Mouse (Mus musculus): Measurements from ENCODE around the gene Lrriq4.

Lrriq4 gene

DNA sequence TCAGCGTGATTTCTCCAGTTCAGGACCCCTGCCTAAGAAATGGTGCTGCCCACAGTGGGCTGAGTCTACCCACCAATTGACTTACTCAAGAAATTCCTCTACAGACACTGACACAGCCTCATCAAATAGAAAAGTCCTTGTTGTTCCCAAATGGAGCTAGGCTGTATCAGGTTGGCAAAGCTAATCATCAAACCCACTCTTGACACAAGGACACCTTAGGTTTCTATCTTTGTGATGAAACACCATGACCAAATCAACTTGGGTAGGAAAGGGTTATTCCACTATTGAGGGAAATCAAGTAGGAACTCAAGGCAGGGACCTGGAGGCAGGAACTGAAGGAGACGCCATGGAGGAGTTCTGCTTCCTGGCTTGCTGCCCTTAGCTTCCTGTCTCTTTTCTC, at the start of gene Lrriq4:
Lrriq4 (plus strand) TSS at position 301 of the 400 bp plus-strand sequence.
- no peak for DNase-seq (ENCODE audit: low spot score)

DNA sequence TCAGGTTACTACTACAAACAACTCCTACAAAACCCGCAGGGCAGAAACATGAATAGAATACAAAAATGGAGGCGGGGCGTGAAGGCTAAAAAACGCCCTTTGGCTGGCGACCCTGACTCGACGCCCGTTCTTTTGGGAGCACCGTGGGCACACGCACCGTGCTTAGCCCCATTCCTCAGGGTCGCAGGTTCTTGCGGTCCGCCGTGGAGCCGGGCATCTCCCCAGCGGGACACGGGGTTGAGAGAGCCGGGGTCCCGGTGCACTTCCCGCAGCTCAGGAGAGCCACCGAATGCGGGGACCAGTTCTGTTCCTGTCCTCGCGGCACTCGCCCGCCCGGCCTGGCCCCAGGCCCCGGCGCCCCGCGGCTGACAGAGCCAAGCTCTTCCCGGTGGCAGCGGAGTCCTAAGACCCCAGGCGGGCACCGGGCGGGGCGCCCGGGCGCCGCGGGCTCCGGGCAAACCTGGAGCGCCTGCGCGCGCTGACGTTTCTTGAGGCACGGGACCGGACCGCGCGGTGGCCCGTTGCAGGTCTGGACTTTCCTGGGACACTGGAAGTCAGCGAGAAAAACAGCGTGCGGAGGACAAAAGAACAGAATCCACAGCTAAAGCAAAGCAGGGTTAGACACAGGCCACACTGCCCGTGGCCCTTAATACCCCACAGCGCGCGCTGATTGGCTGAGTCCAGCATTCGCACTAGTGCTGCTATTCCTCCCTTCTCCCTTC, 49.0 kb upstream of the Lrriq4 start:
- DNase-seq (ENCODE audit: low spot score) = peak; percentile 38

DNA sequence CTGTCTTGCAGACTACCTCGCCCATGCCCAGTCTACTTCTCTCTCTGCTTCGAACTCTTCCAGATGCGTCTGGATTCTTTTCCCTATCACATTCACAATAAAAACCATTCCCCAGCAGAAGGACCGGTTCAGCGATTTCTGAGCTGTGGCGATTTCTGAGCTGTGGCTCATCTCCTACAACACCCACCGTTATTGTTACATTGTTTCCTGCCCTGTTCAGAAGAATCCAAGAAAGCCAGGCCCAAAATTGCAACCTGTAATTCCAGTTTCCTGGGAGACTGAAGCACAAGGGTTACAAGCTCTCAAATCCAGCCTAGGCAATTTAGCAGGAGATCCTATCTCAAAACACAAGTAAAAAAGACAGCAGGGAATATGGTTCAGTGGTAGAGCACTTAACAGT, 47.0 kb upstream of the Lrriq4 start:
- DNase-seq (ENCODE audit: low spot score) = no peak

DNA sequence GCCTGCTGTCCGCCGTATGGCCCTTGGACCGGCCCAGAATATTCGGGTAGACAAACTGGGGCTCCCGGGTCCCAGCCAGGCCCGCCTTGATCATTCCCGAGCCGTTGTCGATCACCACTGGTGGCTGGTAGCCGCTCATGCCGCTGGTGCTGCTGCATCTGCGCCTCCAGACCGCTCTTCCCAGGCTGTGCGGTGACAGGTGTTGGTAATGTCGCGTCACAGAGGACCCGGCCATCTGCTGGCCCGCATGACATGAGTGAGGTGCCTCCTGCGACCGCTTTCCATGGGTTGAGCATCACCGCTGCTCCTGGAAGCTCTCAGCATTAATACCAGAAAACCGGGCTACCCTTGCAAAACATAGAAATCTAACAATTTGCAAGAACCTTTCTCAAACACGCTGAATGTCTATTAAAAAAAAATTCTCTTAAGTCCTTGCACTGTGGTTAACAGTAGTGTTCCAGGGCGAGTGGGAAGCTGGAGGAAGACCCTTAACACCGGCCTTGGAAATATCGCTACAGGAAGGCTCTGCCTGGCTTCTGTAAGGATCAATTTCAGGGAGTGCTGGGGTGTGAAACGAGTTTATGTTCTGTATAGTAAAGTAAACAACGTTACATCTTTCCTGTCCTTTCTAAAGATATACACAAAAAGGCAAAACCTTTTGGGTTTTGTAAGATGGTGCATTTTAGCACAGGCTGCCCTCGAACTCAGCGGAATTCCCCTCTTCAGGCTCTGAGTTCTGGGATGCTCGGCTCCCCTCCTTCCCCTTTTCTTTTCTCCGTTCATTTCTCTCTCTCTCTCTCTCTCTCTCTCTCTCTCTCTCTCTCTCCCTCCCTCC, 44.4 kb upstream of the Lrriq4 start, which contains the start of gene Actrt3:
Actrt3 (minus strand) TSS at position 229 of the 835 bp plus-strand sequence.
- no peak for DNase-seq (ENCODE audit: low spot score)

DNA sequence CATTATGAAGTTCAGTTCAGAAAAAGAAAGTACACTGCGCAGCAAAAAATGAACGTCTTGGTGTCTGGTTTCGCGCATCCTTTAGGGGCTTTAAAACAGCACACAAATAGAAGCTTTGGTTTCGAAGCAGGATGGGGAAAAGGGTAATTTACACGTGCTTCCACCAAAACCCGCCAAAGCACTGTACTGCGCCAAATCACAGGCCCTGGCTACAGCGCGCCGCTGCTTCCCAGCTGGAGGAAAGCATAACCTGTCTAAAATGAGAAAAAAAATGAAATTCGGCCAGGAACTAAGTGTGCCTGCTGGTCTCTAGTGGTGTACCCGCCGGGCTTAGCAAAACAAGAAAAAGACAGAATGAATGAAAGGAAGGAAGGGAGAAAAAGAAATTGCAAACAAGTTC, 43.6 kb upstream of the Lrriq4 start:
- DNase-seq (ENCODE audit: low spot score) = no peak

DNA sequence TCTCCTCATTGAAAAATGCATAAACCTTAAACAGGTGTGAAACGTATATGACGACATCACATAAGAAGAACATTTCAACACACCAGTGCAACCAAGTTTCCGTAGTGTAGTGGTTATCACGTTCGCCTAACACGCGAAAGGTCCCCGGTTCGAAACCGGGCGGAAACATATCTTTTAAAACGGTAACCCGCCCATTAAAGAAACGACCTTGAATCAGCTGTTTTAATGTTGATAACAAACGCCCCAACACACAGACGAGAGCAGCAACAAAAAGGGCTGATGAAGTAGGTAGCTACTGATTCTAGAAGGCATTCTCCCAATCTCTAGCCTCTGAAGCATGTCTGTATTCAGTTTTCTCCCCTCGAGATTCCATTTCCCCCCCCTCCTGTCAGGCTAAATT, 43.1 kb upstream of the Lrriq4 start:
- DNase-seq (ENCODE audit: low spot score) = peak; percentile 85

DNA sequence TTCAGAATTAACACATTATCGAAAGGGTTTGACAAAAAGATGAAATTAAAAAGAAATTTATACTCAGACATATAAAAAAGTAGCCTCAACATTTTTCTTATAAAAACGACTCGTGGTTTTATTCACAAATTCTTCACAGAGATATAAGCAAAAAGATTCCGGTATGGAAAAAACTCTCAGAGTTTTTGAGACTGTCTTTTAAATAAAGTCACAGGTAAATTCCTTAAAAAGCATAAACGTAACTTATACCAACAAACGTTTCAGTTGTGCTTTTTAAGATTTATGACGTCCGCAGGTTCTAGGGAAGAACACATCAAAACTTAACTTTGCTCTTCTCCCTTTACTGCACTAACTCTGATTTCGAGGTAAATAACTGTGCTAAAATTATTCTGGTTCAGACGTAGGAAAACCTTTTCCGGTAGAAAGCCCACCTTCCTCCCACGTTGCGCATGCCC, 42.7 kb upstream of the Lrriq4 start:
- DNase-seq (ENCODE audit: low spot score) = no peak

DNA sequence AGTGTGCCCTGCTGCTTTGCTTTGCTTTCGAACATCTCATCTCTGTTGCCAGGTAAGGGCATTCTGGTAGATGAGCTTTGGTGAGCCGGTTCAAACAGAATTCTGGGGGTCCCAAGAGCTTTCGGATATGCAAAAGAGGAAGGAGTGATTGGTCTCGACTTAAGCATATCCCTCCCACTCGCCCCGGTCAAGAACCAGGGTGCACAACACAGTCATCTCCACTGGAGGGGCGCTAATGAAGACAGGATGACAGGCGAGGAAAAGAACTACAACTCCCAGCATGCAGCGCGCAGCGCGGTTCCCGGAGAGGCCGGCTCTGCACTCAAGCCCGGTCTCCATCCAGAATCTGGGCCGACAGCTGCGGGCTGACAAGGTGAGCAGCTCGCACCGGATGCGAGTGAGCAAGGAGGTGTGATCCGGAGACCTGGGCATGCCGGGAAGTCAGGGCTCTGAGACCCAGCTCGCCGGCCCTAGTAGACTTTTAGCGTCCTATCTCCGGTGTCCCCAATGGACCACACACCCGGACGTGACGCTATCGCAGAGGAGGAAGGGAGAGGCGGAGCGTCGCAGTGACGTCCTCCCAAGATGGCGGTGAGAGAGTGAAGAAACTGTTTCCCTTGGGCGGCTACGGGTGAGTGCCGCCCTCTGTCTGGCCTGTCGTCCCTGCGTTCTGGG, 42.1 kb upstream of the Lrriq4 start, which contains the start of gene Mynn:
Mynn (plus strand) TSS at position 1 of the 675 bp plus-strand sequence.
- DNase-seq (ENCODE audit: low spot score) = peak; percentile 96

DNA sequence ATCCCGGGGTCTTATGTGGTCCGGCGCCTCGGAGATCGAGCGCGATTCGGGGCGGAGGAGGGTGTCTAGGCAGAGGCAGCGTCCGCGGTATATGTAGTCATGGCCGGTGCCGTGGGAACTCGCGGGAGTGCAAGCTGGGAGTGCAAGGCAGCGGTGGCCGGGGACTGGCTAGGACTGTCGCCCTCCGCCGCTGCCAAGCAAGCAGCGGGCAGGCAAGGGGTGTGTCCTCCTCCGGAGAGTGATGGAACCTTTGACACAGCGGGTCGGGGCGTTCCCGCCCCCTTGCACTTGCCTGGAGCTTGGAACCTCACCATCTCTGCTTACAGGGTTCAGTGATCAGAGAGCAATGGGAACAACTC, 41.6 kb upstream of the Lrriq4 start:
- peak; percentile 62 for DNase-seq (ENCODE audit: low spot score)

DNA sequence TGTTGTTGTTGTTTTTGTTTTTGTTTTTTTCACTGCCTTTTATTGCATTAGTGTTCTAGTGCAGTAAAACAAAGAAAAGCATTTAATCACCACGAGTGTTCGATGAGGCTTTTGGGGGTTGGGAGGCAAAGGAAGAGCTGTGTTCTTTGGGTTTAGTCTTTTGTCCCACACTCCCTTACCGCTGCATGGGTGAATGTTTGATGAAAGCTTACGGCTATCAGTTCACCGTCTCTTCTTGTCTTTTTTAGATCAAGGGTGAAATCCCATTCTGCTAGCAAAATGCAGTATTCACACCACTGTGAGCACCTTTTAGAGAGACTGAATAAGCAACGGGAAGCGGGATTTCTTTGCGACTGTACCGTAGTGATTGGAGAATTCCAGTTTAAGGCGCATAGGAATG, 41.1 kb upstream of the Lrriq4 start:
- no peak for DNase-seq (ENCODE audit: low spot score)

DNA sequence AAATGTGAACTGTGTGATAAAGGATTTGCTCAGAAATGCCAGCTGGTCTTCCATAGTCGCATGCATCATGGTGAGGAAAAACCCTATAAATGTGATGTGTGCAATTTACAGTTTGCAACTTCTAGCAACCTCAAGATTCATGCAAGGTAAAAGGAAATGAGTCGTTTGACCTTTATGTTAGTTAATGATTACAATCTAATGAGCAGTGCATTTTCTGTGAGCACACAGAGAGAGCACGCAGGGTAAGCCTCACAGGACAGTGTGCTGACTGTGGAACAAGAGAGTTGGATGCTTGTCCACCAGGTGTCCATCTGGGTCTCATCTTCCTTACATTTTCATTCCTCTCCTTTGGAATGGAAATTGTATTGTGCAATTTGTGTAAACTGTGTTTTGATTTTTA, 35.3 kb upstream of the Lrriq4 start:
- DNase-seq (ENCODE audit: low spot score) = no peak

DNA sequence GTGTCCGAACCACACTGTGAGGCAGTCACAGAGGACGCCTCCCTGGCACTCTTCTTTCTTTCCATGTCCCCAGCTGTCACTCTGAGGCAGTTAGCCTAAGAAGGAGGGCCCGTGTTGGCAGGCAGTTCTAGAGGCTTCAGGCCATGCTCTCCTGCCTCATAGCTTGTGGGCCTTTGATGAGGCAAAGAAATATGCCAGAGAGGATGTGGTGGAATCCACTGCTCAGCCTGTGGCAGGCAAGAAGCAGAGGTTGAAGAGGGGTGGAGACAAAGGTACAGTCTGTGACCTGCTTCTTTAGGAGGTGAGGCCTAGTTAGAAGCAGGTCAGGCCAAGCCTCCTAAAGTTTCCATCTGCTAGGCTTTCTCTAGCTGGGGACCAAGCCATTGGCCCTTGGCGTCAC, 33.4 kb upstream of the Lrriq4 start:
- no peak for DNase-seq (ENCODE audit: low spot score)

DNA sequence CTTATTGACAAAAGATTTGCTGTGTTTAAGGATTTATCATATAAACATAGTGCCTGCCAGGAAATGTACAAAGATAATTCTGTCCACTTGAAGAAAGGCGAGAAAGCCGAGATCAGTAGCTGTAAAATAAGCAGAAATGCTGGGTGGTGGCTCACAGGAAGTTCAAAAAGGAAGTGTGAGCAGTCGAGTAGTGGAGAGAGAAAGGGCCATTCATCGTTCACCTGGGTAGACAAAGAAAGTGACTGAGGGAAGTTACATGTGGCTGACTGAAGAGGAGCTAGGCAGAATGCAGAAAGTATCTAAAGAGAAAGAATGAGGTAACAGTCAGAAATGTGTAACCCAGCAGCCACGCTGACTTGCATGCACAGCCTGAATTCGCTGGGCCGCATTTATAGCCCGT, 24.2 kb upstream of the Lrriq4 start:
- no peak for DNase-seq (ENCODE audit: low spot score)

DNA sequence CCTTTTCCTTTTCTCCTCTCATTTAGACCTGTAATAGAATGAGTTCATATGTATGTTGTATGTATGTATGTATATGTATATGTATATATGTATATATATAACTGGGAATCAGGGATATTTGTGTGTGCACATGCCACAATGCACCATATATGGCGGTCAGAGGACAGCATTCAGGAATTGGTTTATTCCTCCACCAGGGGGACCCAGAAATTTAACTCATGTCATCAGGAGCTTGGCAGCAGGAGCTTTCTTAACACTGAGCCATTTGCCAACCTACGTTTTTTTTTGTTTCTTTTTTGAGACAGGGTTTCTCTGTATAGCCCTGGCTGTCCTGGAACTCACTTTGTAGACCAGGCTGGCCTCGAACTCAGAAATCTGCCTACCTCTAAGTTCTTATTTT, 10.6 kb upstream of the Lrriq4 start:
- no peak for DNase-seq (ENCODE audit: low spot score)

DNA sequence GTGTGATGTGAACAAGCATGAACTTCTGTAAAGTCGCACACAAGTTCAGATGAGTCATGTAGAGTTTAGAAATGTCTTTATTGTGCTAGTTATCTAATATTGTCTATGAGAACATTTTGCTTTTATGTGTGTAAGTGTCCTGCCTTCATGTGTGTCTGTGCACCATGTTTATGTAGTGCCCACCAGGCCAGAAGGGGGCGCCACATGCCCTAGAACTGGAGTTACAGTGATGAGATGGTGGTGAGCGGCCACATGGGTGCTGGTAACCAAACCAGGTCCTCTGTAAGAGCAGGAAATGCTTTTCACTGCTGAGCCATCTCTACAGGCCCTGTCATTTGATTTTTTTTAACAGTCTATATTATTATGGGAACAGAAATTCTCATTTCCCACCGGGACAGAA, 8.7 kb upstream of the Lrriq4 start:
- no peak for DNase-seq (ENCODE audit: low spot score)

DNA sequence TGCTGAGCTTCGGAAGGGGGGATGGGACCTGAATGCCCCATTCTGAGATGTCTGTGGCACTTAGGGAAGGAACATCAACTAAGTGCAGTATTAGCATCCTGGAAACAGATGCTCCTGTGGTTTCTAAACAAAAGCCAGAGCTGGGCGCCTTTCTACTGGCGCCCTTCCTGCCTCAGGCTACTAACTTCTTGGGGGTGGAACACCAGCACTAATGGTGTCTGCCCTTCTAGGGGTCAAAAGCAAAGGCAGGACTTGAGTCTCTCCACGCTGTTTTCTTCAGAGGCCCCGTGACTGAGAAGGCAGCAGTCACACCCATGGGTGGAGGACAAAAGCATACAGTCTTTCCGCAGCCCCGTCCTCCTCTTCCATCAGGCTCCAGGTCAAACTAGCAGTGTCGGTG, 2.5 kb downstream of the Lrriq4 start:
- no peak for DNase-seq (ENCODE audit: low spot score)

DNA sequence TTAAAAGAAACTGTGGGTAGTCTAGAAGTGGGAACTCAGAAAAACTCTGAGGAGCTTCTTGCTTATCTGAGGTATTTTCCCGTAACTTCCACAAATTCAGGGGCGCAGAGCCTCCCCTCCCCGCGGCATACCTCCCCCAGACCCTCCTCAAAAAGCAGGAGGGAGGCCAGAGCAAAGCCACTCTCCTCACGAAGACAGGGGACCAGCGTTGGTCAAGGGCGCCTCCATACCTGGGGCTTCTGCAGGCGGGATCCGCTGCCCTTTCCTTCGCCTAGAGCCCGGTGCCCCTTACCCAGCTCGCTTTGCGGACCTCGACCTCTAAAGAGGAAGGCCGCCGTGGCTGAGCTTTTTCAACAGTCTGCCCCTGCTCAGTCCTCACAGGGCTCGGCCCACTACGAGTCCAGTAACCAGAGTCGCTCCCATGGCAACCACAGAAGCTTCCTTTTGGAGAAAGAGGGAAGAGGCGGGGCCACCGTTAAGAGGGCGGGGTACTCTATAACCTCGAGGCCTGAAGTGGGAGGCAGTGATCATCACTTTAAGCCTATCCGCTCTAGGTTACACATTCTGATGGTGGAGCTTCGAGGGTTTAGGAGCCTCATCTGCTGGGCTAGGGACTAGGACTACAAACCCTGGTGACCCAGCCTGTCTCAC, 3.3 kb downstream of the Lrriq4 start, which contains the start of gene Lrrc34:
Lrrc34 (minus strand) TSS at position 430 of the 651 bp plus-strand sequence.
- peak; percentile 43 for DNase-seq (ENCODE audit: low spot score)

DNA sequence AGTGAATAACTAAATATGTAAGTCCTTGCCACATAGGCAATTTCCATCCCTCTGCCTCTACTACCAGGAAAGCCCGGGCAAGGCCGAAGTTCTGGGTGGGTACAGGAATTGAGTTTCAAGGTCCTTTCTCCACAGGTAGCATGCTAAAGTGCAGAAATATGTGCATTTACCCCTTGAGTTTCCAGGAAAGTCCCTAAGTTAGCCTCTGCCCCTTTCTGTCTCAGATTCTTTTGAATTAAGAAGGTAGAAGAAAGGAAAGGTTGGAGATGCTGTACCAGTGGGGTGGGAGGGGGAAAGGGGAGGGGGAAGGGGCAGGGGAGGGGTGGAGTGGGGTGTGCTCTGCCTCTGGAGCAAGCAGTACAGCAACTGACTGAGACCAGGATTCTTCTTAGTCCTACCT, 4.2 kb downstream of the Lrriq4 start:
- no peak for DNase-seq (ENCODE audit: low spot score)

DNA sequence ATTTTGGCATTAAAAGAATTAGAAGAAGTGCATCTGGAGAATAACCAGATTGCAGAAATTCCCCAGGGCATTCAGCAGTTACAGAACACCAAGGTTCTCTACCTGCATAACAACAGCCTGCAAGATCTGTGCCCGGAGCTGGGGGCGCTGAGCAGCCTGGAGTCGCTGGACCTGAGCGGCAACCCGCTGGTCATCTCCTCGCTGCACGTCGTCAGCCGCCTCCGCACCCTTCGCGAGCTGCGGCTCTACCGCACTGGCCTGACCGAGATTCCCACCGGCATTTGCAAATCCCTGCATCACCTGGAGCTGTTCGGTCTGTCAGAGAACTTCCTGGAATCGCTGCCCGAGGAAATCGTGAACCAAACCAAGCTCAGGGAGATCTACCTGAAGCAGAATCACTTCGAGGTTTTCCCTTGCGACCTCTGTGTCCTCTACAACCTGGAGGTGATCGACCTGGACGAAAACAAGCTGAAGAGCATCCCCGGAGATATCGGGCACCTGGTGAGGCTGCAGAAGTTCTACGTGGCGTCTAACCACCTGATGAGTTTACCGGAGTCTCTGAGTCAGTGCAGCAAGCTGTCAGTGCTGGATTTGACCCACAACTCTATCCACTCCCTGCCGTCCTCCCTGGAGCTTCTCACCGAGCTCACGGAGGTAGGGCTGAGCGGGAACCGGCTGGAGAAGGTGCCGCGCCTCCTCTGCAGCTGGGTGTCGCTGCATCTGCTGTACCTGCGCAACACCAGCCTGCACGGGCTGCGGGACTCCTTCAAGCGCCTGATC, 5.9 kb downstream of the Lrriq4 start:
- peak; percentile 46 for DNase-seq (ENCODE audit: low spot score)

DNA sequence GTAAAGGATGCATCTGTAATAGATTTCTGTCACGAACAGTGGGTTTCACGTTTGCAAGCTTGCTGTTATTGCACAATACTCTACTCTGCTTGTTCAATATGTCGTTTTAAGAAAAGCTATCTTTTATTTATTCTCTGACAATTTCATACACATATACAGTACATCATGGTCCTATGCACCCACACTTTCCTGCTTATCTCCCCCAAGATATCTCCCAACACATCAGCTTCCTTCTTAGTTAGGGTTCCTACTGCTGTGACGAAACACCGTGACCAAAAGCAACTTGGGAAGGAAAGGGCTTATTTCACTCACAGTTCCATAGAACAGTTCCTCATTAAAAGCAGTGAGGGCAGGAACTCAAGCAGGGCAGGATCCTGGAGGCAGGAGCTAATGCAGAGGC, 11.6 kb downstream of the Lrriq4 start:
- no peak for DNase-seq (ENCODE audit: low spot score)

DNA sequence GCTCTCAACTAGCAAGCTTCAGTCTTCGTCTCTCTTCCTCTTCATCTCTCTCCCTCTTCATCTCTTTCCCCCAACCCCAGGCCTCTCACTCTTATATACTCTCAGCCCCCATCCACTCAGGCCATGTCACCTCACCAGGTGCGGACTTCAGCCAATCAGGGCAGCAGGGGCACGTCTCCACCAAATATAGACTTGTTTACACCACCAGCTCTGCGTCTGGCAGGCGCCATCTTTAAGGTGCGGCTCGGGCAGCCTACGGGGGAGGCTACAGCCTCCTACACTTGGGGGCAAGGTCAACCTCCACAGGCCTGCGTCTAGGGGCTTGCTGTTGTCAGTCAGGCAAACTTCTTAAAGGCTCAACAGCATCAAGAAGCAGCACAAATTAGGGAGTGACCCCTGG, 14.2 kb downstream of the Lrriq4 start:
- no peak for DNase-seq (ENCODE audit: low spot score)
